Mouse (Mus musculus): ENCODE data around the gene Sap30.
A peak's percentile ranks its signal among the peaks of the same experiment; 100 is the strongest.
"Not testable (repeated sequence)": the region's sequence is repeated elsewhere in the genome, so short reads cannot be mapped to it uniquely, and the experiment has no call there.

Sap30 gene

DNA sequence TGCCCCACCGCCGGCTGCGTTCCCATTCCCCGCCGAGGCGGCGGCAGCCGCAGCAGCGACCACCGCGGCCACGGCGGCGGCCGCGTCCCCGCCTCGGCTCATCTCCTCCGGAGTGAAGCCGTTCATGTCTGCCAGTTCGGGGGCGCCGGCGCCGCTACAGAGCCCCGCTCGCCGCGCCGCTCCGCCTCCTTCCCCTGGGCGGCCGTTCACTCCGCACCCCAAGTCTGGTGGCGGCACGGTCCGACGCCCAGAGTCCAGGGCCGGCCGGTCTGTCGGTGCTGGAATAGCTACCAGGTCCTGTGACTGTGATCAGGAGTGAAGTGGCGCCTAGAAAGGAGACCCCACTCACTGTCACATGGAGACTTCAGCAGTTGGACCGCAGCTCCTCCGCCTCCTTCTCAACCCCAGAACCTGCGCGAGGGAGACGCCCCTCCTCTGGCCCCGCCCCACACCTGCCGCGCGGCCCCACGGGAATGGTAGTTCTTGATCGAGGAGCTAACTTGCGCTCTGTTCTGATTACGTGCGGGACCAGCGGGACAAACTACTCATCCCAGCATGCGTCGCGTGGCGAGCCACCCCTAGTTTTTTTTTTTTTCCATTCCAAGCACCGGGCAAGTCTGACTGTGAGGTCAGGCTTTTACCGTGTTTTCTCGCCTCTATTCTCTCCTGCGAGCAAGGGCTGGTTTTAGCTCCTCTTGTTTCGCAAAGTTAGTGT is at the start of gene Sap30:
TSS of gene Sap30 (minus strand) at position 420 of the 715 bp plus-strand sequence.
- DNase-seq (ENCODE audit: extremely low spot score, low read depth, low spot score), result peak; percentile 80

DNA sequence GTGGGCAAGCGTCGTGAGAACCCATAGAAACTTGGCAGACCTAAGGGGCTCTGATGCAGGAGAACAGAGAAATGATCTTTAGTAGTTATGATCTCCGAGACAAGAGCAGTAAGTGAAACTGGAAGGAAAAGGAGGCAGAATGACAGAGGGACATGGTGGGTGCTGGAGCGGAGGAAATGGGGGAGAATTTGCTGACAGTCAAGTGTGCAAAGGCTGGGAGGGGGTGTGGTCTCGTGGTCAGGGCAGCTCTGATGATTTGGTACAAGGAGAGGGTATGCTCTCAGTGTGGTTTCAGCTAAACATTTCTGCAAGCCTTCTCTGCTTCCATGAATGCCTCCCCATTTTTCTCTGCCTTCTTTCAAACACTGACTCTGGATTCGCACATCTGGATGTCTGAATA is 48.5 kb upstream of the Sap30 start:
- DNase-seq (ENCODE audit: extremely low spot score, low read depth, low spot score), result no peak

DNA sequence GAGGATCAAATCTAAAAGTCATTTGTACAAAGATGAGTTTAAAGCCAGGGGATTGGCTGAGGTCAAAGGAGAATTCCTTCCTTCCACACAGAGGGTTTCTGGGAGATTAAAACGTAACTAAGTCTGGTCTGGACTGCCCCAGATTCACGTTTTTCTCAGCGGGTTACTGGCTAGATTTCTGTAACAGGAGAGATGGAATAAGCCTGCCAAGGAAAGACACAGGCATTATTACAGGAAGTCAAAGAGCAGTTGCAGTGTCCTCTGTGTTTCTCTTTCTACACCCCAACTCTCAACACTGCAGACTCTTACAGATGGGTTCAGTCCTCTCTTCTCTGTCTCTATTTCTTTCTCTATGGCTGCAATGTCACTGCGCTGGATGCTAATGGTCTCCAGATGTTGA is 46.8 kb upstream of the Sap30 start:
- DNase-seq (ENCODE audit: extremely low spot score, low read depth, low spot score), result no peak

DNA sequence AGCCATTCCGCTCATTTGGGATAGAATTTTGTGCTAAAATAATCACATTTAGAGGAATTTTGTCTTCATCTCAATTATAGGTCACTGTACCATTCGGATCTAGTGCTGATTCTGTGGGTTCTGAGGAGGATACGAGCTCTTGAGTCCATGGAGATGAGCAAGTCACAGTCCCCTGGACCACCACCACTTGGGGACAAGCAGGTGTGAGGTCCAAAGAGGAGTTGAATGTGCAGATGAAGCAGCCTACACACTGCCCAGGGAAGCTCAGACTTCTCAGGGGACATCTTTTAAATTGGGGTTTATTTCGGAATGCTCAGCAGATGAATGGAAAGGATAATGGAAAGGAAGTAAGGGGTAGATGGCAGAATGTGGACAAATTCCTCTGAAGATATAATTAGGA is 45.4 kb upstream of the Sap30 start:
- DNase-seq (ENCODE audit: extremely low spot score, low read depth, low spot score), result no peak

DNA sequence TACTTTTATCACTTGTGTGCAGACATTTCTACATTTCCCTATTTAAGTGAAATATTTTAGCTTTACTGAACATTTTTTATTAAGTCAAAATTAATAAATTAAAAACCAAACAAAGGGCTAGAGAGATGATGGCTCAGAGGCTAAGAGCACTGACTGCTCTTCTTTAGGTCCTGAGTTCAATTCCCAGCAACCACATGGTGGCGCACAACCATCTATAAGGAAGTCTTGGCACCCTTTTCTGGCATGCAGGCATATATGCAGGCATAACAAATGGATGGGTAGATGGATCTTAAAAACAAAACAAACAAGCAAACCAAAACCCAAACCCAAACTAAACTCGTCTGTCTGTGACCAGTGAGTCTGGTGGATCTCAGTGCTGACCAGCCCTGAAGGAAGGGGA is 44.6 kb upstream of the Sap30 start:
- DNase-seq (ENCODE audit: extremely low spot score, low read depth, low spot score), result no peak

DNA sequence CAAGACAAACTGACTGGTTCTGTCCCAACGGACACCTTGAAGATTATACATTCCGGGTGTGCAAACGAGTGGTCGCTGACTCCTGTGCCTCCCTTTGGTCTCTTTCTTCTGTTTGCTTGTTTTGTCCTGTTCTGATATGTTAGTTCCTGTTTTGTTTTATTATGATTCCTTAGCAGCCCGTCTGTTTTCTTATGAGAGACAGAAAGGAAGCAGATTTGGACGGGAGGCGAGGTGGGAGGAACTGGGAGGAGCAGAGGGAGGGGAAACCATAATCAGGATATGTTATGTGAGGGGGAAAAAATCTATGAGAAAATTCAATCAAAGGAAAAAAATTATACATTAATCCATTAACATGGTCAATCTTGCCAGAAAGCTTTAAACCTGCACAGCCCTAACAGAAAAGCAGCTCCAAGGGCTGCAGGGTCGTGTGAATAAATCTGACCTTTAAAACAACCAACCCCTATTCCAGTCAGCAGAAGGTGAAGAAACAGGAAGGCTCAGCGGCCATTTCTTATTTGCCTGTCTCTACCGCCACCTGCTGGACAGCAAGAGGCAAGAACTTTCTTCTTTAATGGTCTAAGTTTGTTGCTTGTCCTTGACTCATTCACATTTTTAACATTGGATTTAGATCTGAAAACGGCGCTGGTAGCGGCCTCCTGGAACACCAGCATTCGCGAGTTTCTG is 43.1 kb upstream of the Sap30 start:
- no peak for DNase-seq (ENCODE audit: extremely low spot score, low read depth, low spot score)

DNA sequence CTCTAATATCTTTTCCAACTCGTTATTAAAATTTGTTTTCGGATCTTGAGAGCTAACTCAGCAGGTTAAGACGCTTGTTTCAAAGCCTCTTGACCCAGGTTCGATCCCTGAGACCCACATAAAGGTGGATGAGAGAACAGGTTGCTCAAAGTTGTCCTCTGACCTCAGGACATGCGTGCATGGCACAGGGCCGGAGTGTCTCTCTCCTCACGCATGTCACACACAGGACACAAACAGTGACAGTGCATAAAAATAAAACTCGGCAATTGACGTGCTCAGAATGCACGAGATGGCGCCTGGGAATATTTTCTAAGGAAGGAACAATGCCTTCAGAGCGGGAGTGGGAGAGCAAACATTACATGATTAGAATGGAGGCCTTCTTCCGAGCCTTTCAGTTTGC is 42.6 kb upstream of the Sap30 start:
- no peak for DNase-seq (ENCODE audit: extremely low spot score, low read depth, low spot score)

DNA sequence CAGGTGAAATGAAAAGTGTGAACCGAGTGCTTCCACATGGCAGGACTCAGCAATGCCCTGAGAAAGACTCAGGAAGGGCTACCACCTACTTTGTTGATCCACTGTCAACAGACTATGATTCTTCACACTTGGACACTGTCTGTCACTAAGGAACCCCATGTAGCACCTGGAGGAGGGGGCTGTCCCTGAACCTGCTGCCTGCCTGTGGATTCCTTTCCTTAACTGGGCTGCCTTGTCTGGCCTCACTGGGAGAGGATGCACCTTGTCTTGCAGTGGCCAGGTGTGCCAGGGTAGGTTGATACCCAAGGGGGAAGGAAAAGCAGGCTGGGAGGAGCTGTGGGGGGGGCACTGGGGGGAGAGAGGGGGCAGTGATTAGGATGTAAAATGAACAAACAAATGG is 40.4 kb upstream of the Sap30 start:
- DNase-seq (ENCODE audit: extremely low spot score, low read depth, low spot score), result no peak

DNA sequence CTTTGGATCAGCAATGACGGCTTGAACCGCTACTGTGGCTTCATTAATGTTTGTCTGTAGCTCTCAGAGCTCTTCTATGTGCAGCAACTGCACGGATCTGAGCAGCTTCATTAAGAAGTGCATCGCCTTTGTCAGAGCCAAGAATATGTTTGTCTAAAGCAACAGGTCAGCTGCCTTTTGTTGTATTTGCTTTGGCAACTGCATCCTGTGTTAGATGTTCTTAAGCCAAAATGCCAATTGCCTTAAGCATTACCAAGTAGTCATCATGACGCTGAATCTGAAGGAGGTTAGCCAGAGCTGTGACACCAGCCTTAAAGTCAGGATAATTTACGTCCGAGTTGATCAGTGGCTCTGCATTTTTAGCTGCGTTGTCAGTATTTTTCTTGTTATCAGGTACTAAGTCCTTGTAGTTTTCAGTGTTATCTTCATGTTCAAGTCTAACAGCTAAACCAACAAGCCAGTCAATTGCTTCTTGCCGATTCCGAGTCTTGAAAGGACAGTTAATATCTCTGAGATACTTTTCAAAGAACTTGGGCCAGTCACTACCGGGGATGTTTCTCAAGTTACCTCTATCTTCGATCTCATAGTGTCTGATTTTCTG is 32.6 kb upstream of the Sap30 start:
- no peak for DNase-seq (ENCODE audit: extremely low spot score, low read depth, low spot score)

DNA sequence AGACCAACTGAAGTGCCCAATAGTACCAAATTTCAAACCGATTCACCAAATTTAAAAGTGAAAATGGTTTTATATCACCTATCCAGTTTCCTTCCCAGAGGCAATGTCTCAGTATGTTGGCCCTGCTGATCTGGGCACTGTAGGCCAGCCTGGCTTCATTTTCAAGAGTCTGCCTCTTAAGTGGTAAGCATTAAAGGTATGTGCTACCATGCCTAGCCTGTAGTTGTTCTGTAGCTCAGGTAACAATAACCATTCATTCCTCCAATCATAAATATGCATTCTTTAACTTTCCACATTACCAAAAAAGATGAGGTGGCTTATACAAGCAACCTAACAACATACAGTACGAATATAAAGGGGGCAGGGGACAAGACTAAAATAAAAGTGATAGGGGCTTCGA is 30.1 kb upstream of the Sap30 start:
- no peak for DNase-seq (ENCODE audit: extremely low spot score, low read depth, low spot score)

DNA sequence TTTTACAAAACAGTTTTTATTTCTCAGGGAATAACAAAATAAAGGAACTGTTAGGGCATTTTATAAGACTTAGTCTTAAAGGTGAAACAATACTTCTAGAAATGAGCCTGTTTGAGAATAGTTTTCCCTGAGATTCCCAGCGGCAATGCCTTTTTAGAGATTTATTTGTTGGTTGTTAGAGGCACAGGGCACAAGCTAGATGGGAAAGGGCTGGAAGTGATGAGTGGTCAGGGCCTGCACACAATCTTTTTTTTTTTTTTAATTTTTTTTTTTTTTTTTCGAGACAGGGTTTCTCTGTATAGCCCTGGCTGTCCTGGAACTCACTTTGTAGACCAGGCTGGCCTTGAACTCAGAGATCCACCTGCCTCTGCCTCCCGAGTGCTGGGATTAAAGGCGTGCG is 29.0 kb upstream of the Sap30 start:
- not testable (repeated sequence) for DNase-seq (ENCODE audit: extremely low spot score, low read depth, low spot score)

DNA sequence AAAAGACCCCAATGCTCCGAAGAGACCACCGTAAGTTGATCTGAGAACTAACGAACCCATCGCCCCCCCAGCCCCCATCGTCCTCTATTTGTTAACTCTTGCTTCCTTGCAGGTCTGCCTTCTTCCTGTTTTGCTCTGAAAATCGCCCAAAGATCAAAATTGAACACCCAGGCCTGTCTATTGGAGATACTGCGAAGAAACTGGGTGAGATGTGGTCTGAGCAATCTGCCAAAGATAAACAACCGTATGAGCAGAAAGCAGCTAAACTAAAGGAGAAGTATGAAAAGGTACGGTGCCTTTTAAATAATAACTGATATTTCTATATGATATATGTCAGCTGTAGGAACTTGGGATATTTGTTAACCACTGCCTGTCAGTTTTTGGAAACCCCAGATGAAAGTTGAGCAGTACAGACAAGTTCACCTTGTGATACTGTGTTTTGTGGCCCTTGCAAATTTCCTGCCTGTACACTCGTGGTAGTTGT is 25.6 kb upstream of the Sap30 start:
- not testable (repeated sequence) for DNase-seq (ENCODE audit: extremely low spot score, low read depth, low spot score)

DNA sequence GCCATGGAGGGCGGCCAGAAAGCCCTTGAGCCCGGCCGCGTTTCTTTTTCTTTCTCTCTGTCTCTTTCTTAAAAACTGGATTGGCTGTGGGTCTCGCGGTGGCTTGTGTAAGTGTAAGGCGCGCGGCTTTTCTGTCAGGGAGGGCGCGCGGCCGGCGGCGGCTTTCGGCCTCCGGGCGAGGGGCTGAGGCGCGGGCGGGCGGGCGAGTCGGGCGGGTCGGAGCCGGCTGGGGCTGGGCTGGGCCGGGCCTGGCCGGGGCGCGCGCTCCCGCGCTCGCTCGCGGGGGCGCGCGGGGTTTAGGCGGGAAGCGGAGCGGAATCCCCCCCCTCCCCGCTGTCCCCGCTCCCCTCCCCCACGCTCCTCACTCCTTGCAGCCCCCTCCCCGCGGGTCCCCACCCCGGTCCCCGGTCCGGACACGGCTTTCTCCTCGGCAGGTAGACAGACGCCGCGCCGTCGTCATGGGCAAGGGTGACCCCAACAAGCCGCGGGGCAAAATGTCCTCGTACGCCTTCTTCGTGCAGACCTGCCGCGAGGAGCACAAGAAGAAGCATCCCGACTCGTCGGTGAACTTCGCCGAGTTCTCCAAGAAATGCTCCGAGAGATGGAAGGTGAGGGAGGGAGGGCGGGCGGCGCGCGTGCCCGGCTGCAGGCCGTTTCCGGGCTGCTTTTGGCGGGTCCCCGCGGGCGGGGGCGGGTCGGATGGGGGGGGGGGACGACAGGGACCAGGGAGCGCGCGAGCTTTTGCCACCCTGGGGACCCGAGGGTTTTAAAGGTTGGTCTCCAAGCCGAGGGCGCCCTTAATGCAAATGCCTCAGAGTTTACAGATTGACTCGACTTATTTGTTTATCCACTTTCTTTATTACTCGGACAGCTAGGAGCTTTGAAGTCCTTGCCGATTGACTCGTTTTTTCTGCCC is 24.7 kb upstream of the Sap30 start:
- DNase-seq (ENCODE audit: extremely low spot score, low read depth, low spot score), result no peak

DNA sequence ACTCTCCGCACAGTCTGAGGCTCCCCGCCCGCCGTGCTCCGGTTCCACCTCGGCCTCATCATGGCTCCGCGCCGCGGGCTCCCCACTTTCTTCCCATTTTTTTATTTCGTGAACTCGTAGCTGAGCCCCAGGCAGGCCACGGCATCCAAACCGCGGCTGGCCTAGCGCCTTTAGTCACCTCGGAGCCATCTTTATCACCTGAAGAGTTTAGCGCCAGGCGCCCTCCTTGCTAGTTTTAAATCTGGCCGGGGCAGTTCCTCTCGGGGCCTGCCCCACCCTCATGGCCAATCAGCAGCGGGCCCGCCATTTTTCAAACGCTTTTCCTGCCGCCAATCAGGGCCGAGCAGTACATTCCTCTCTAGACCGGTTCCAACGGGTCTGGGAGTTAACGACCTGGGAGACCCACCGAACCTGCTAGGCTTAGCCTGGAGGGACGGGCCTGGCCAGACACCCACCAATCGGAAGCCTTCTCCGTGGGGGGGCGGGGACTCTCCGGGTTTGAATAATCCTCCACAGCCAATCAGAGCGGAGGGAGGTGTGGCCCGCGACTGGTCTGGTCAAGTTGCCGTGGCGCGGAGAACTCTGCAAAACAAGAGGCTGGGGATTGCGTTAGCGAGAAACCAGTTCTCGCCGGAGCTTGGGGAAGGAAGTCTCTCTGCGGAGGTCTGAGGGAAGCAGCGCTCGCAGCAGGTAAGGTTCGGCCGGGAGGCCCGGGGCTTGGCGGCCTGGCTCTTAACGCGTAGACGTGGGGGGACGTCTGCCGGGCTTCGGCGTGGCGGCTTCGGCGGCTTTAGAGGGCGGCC is 23.9 kb upstream of the Sap30 start, which contains the start of gene Hmgb2:
TSS of gene Hmgb2 (plus strand) at position 592 of the 803 bp plus-strand sequence.
- DNase-seq (ENCODE audit: extremely low spot score, low read depth, low spot score), result peak; percentile 94

DNA sequence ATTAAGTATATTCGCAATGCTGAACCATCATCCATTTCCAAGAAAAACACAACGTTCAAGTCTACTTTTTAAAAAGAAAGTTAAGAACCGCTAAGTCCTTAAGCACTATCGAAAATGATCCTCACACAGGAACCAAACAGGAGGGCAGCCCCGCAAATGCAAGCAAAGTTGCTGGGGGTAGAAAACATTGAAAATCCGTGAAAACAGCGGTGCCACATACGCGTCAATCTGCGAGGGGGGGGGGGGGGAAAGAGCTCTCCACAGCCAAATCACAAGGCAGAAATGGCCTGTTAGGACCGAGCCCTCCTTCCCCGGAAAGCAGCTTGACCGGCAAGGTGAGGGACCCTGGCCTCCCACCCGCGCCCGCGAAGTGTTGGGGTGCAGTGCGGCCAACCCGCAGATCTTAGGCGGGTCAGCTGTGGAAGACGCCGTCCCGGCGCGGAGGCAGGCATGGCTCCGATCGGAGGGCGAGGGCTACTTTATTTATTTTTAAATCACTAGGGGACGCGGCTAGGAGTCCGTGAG is 23.2 kb upstream of the Sap30 start:
- no peak for DNase-seq (ENCODE audit: extremely low spot score, low read depth, low spot score)

DNA sequence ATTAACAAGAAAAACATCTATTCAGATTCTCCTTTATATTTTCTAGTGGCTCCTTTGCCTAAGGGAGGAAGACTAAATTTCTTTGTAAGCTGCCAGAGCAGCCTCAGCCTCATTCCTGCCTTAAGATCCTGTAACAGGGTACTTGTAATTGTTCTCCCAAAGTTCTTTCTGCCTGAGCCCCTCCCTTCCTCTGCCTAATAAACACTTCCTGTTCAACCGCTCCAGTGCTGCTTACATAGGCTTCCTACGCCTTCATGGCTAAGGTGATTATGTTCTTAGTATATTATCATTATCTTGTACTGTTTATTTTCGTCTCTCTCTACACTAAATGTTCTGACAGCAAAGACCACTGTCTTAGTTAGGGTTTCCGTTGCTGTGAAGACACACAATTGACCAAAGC is 21.0 kb upstream of the Sap30 start:
- no peak for DNase-seq (ENCODE audit: extremely low spot score, low read depth, low spot score)

DNA sequence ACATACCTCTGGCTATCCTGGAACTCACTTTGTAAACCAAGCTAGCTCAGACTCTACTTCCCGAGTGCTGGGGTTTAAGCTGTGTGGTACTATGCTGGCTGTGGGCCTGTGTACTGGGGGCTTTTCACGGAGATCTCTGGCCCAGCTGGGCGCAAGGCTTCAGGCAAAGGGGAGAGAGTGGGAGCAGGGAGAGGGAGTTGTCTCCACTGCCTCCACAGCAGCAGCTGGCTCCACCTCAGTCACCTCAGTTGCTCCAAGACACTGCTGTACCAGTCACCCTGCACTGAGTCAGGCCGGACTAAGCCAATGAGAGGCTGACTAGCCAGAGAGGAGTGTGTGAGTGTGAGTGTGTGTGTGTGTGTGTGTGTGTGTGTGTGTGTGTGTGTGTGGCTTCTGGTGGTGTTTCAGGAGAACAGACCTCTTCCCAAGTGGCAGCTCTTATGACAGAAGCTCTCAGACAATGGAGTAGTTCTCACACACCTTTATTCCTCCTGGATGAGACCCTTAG is 19.9 kb upstream of the Sap30 start:
- no peak for DNase-seq (ENCODE audit: extremely low spot score, low read depth, low spot score)

DNA sequence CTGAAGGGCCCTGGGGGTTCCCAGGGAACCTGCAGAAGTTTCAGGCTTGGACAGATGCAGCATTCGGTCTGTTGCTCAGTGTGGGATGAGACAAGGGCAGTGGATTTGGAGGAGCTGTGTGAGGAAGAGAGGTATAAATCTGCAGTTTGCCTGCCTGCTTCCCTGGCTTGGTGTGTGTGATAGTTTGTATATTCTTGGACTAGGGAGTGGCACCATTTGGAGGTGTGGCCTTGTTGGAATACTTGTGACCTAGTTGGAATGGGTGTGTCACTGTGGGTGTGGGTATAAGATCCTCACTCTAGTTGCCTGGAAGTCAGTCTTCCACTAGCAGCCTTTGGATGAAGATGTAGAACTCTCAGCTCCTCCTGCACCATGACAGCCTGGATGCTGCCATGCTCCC is 17.8 kb upstream of the Sap30 start:
- DNase-seq (ENCODE audit: extremely low spot score, low read depth, low spot score), result not testable (repeated sequence)

DNA sequence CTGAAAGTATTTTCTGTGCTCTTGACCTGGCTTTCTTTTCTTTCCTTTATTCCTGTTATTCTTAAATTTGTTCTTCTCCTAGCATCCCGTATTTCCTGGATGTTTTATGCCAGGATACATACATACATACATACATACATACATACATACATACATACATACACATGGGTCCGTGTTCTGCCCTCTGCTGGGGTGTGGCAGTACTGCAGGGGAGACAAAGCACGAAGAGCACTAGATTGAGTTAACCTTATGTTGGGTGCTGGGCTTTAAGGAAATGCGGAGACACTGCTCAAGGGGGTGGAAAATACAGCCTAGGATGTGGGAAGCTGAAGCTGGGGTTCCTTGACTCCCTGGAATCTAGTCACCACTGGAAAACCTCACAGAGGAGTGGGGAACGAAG is 16.0 kb upstream of the Sap30 start:
- no peak for DNase-seq (ENCODE audit: extremely low spot score, low read depth, low spot score)
